Mouse (Mus musculus) hindbrain, embryonic 15.5 days (tissue): ENCODE results near the gene Padi1. TPM values are rescaled to one million over a fixed set of nuclear protein-coding genes. Genes with fewer than 3 reads are reported as not detected.

Source experiments
- ATAC-seq: fragments of 200-750 bp; cut with Nextera tagmentation; 2 replicates; pipeline ENCODE4 v1.8.0; 2017; ENCODE audit warnings: low read depth, moderate number of reproducible peaks, moderate TSS enrichment; ENCODE audit not compliant: low FRiP score
- H3K27ac ChIP-seq: fragments of 300-500 bp; sonication (generic); replicated peaks from 2 replicates; pipeline ENCODE4 v1.5.1; 2015; ENCODE audit warnings: mild to moderate bottlenecking, inconsistent platforms
- H3K27me3 ChIP-seq: fragments of 300-500 bp; sonication (generic); 2 replicates; pipeline ENCODE4 v1.6.1; 2015; ENCODE audit warnings: control low read depth, inconsistent platforms
- H3K36me3 ChIP-seq: fragments of 300-500 bp; sonication (generic); 2 replicates; pipeline ENCODE4 v1.6.1; 2015; ENCODE audit warnings: control low read depth, inconsistent platforms
- H3K4me1 ChIP-seq: fragments of 300-500 bp; sonication (generic); replicated peaks from 2 replicates; pipeline ENCODE4 v1.6.1; 2015; ENCODE audit warnings: control low read depth, inconsistent platforms
- H3K4me2 ChIP-seq: fragments of 300-500 bp; sonication (generic); 2 replicates; pipeline ENCODE4 v1.6.1; 2015; ENCODE audit warnings: moderate library complexity, mild to moderate bottlenecking, inconsistent platforms
- H3K4me3 ChIP-seq: fragments of 300-500 bp; sonication (generic); 2 replicates; pipeline ENCODE4 v1.5.1; 2015; ENCODE audit warnings: mild to moderate bottlenecking, inconsistent platforms
- H3K9ac ChIP-seq: fragments of 300-500 bp; sonication (generic); 2 replicates; pipeline ENCODE4 v1.6.1; 2015; ENCODE audit warnings: inconsistent platforms
- H3K9me3 ChIP-seq: fragments of 300-500 bp; sonication (generic); 2 replicates; pipeline ENCODE4 v1.6.1; 2016; ENCODE audit warnings: control low read depth, inconsistent platforms
- WGBS: fragments of 180-500 bp; shearing (Covaris S2); methylation state at CpG from one replicate; pipeline ENCODE4 v1.1.7; 2015; 5-methylcytosine and 5-hydroxymethylcytosine counted together
- polyA plus RNA-seq: library from polyadenylated mRNA; unstranded; fragments of >200 nt; fragmentation: Nextera tagmentation; extraction: Ambion mirVana; gene quantifications from 2 replicates; pipeline ENCODE4 v1.2.1, GENCODE M21; 2015

Padi1 gene
- polyA plus RNA-seq, 1 experiment from 2014 or later: 0.06 TPM

- no peak overlapping the region for H3K9ac ChIP-seq
- no peaks in the 10 kb centered on the region for H3K9me3 ChIP-seq
- peaks cover 8% of the 10 kb centered on the region; the same call in 1 of the 2 replicates for H3K27me3 ChIP-seq
- peak overlapping the region; percentile 45 for H3K4me2 ChIP-seq
- ATAC-seq: no peak
- WGBS: 31% methylated on average over 13 of the region's 13 CpGs
- peaks cover 10% of the 10 kb centered on the region; the same call in 1 of the 2 replicates for H3K4me1 ChIP-seq
- H3K27ac ChIP-seq: no peak overlapping the region
- no peak overlapping the region for H3K4me3 ChIP-seq
- no peaks in the 10 kb centered on the region for H3K36me3 ChIP-seq
Measured at GRCm38 (mm10) chr4:140813358-140814185, 32.0 kb downstream of the Padi1 start.

DNA sequence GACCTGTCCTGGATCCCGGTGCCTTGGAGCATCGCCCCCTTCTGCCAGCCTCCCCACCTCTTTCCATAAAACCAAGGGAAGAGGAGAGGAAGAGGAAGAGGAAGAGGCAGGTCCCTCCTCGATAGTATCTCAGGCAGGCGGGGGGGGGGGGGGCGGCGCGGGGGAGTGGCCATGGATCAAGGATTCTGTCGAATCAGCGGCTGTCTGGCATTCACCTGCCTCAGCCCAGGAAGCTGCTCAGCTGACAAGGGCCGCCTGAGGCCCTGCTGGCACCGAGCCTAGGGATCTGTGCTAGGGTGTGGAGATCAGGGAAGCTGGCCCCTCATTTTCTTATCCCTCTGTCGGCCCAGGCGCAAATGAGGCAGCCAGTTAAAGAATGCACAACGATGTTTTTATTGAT lies 33.0 kb downstream of the Padi1 start:
- 29% methylated on average over 10 of the region's 14 CpGs for WGBS
- no peak; the same call in 1 of the 2 replicates for ATAC-seq
- Histone ChIP-seq H3K27me3 (peaks cover 8% of the 10 kb centered on the region; the same call in 1 of the 2 replicates), H3K4me1 (peaks cover 10% of the 10 kb centered on the region; the same call in 1 of the 2 replicates), H3K36me3 (no peaks in the 10 kb centered on the region), H3K4me2 (no peak overlapping the region), H3K9me3 (no peaks in the 10 kb centered on the region), H3K9ac (no peak overlapping the region), H3K4me3 (no peak overlapping the region), H3K27ac (no peak overlapping the region)

- Histone ChIP-seq H3K36me3 (no peaks in the 10 kb centered on the region), H3K4me1 (peaks cover 10% of the 10 kb centered on the region; the same call in 1 of the 2 replicates), H3K27ac (no peak overlapping the region), H3K4me2 (no peak overlapping the region), H3K27me3 (peaks cover 8% of the 10 kb centered on the region; the same call in 1 of the 2 replicates), H3K4me3 (no peak overlapping the region), H3K9me3 (no peaks in the 10 kb centered on the region), H3K9ac (no peak overlapping the region)
- no peak for ATAC-seq
- 79% methylated on average over 8 of the region's 8 CpGs for WGBS
Measured at GRCm38 (mm10) chr4:140812191-140812590, 33.4 kb downstream of the Padi1 start.

DNA sequence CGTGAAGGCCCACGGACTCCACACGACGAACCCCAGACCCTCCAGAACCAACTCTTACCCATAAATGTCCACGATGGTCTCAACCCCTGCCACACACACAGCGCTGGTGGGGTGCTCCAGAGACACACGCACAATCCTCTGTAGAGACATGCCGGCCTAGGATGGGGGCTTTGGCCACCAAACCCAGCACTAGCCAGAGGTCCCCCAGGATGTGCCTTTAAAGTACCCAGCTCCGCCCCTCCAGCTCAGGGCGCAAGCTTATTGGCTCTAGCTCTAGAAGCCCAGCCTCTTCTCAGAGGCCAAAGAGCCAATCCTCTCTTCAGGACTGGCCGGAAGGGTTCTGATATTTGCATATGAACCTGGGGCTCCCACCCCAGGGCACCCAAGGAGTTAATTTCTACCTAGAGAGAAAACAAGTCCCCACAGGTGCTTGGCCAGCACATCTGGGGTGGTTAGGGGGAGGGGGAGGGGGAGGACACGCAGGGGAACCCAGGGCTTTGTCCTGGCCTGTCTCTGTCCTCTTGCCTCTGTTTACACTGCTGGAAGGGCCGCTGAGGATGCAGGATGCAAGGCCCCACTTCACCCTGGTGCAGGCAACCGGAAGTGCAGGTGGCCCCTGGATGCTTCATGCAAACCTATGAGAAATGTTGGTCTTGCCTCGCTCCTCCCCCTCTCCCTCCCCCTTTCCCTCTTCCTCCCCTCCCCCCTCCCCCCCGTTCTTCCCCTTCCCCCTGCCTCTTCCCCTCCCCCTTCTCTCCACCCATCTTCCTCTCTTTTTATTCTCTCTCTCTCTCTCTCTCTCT lies 34.9 kb downstream of the Padi1 start, which contains the start of gene Padi3:
Gene Padi3, minus strand, starts transcription at position 191 of the 803 bp plus-strand sequence.
- 80% methylated on average over 15 of the region's 16 CpGs for WGBS
- H3K4me1 ChIP-seq: peaks cover 10% of the 10 kb centered on the region; the same call in 1 of the 2 replicates
- H3K27ac ChIP-seq: no peak within 1 kb of the TSS
- H3K27me3 ChIP-seq: peaks cover 8% of the 10 kb centered on the region; the same call in 1 of the 2 replicates
- no peak within 1 kb of the TSS for H3K4me2 ChIP-seq
- H3K9ac ChIP-seq: no peak within 1 kb of the TSS
- H3K9me3 ChIP-seq: no peaks in the 10 kb centered on the region
- no peak for ATAC-seq
- H3K4me3 ChIP-seq: no peak within 1 kb of the TSS
- H3K36me3 ChIP-seq: no peaks in the 10 kb centered on the region

- Histone ChIP-seq H3K4me2 (no peak overlapping the region), H3K9ac (no peak overlapping the region), H3K4me3 (no peak overlapping the region), H3K4me1 (peaks cover 7% of the 10 kb centered on the region; the same call in 1 of the 2 replicates), H3K27me3 (peaks cover 2% of the 10 kb centered on the region; the same call in 1 of the 2 replicates), H3K9me3 (no peaks in the 10 kb centered on the region), H3K36me3 (no peaks in the 10 kb centered on the region), H3K27ac (no peak overlapping the region)
- no peak for ATAC-seq
- 90% methylated on average over 8 of the region's 8 CpGs for WGBS
Measured at GRCm38 (mm10) chr4:140809118-140809517, 36.5 kb downstream of the Padi1 start.

- WGBS: 84% methylated on average over 9 of the region's 9 CpGs
- H3K27me3 ChIP-seq: no peaks in the 10 kb centered on the region
- no peak overlapping the region for H3K9ac ChIP-seq
- H3K9me3 ChIP-seq: no peaks in the 10 kb centered on the region
- no peak overlapping the region for H3K27ac ChIP-seq
- ATAC-seq: no peak
- no peak overlapping the region for H3K4me2 ChIP-seq
- H3K4me3 ChIP-seq: no peak overlapping the region
- no peaks in the 10 kb centered on the region for H3K4me1 ChIP-seq
- no peaks in the 10 kb centered on the region for H3K36me3 ChIP-seq
Measured at GRCm38 (mm10) chr4:140804601-140805000, 41.0 kb downstream of the Padi1 start.

DNA sequence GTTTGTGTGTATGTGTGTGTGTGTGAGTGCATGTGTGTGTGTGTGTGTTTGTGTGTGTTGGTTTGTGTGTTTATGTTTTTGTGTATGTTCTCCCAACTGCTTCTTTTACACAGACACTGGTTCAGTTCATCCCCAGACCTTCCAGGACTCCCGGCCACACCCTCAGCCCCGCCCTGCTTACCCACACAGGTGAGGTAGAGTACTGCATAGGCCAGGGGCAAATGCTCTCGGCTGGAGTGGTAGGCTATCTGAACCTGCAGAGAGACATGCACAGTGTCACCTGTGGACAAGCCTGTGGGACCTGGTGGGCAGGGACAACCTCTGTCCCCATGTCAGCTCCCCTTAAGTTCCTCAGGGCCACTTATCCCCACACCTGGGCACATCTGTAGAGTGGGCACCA lies 44.2 kb downstream of the Padi1 start:
- no peak for ATAC-seq
- Histone ChIP-seq H3K9me3 (no peaks in the 10 kb centered on the region), H3K27ac (no peak overlapping the region), H3K4me3 (no peak overlapping the region), H3K4me2 (no peak overlapping the region), H3K9ac (no peak overlapping the region), H3K27me3 (no peaks in the 10 kb centered on the region), H3K36me3 (no peaks in the 10 kb centered on the region), H3K4me1 (no peaks in the 10 kb centered on the region)
- WGBS: 73% methylated on average over 3 of the region's 3 CpGs

DNA sequence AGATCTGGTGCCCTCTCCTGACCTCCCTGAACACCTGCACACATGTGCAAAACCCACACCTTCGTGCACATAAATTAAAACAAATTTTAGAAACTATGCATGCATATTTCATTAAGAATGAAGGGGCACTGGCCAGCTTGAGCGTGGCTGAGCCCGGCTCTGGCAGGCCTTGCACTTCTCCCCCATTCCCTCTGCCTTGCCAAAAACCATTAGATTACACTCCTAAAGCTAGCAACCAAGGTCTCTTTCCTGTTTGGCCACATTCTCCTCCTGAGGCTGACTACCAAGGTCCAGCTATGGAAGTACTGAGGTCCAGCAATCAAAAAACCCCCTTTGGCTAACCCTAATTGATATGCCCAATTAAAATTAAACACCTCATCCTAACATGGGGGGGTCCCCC lies 48.8 kb downstream of the Padi1 start:
- H3K9ac ChIP-seq: no peak overlapping the region
- H3K36me3 ChIP-seq: no peaks in the 10 kb centered on the region
- WGBS: 89% methylated on average over 3 of the region's 3 CpGs
- H3K4me2 ChIP-seq: no peak overlapping the region
- no peaks in the 10 kb centered on the region for H3K27me3 ChIP-seq
- H3K27ac ChIP-seq: no peak overlapping the region
- H3K9me3 ChIP-seq: no peaks in the 10 kb centered on the region
- H3K4me3 ChIP-seq: no peak overlapping the region
- ATAC-seq: no peak
- no peaks in the 10 kb centered on the region for H3K4me1 ChIP-seq

DNA sequence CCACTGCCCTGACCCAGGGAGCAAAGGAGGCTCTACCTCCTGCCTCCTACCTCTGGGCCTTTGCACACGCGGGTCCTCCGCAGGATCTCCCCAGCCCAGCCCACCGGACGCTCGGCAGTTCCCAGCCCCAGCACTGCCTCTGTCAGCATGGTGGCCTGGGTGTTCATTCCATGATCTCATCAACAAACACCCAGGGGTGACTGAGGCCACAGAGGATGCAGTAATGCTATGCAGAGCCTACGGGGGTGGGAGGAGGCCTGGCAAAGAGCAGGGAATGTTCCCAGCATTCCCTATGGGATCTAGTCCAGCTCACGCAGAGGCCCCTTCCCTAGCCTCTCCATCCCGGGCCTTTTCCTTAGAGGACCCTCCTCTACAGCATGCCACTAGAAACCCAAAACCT lies 50.9 kb downstream of the Padi1 start:
- 81% methylated on average over 9 of the region's 9 CpGs for WGBS
- ATAC-seq: no peak

GRCm38 (mm10) chr4:140793795-140794194 lies 51.8 kb downstream of the Padi1 start:
- Histone ChIP-seq H3K27me3 (no peaks in the 10 kb centered on the region), H3K27ac (no peak overlapping the region), H3K4me1 (no peaks in the 10 kb centered on the region), H3K9ac (no peak overlapping the region), H3K4me3 (no peak overlapping the region), H3K36me3 (no peaks in the 10 kb centered on the region), H3K9me3 (no peaks in the 10 kb centered on the region), H3K4me2 (no peak overlapping the region)
- no peak for ATAC-seq
- 31% methylated on average over 9 of the region's 9 CpGs for WGBS

More for the DNA sequence above, 50.9 kb downstream of the Padi1 start:
- Histone ChIP-seq H3K27ac (no peak overlapping the region), H3K4me2 (no peak overlapping the region), H3K36me3 (no peaks in the 10 kb centered on the region), H3K4me1 (no peaks in the 10 kb centered on the region), H3K4me3 (no peak overlapping the region), H3K9me3 (no peaks in the 10 kb centered on the region), H3K9ac (no peak overlapping the region), H3K27me3 (no peaks in the 10 kb centered on the region)

- no peaks in the 10 kb centered on the region for H3K36me3 ChIP-seq
- no peak overlapping the region for H3K27ac ChIP-seq
- H3K9me3 ChIP-seq: no peaks in the 10 kb centered on the region
- H3K4me3 ChIP-seq: no peak overlapping the region
- WGBS: 94% methylated on average over 7 of the region's 7 CpGs
- H3K4me2 ChIP-seq: no peak overlapping the region
- H3K27me3 ChIP-seq: no peaks in the 10 kb centered on the region
- H3K9ac ChIP-seq: no peak overlapping the region
- ATAC-seq: no peak
- no peaks in the 10 kb centered on the region for H3K4me1 ChIP-seq
Measured at GRCm38 (mm10) chr4:140792584-140792983, 53.0 kb downstream of the Padi1 start.

DNA sequence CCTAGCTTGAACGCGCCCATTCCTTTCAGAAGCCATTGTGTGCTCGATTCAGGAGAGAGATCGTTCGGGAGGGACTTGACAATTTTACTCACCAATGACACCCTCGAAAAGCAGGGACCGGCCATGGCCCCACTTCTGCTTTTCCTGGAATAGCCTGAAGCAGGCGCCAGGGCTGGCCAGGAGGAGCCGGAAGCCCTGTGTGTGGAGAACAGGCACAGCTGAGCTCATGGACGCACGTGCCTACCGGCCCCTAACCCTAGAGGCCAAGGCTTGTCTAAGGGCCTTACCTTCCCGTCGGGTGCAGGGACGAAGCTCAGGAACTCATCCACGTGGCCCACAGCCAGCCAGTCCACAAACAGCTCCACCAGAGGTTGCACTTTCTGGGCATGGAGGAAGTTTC lies 54.5 kb downstream of the Padi1 start:
- Histone ChIP-seq H3K9me3 (no peaks in the 10 kb centered on the region), H3K27me3 (no peaks in the 10 kb centered on the region), H3K9ac (no peak overlapping the region), H3K36me3 (no peaks in the 10 kb centered on the region), H3K4me1 (no peaks in the 10 kb centered on the region), H3K4me2 (no peak overlapping the region), H3K4me3 (no peak overlapping the region), H3K27ac (no peak overlapping the region)
- no peak for ATAC-seq
- WGBS: 80% methylated on average over 16 of the region's 16 CpGs
